Mouse (Mus musculus): ENCODE data around the gene Snx29. TPM values are rescaled to one million over a fixed set of nuclear protein-coding genes. Genes with fewer than 3 reads are reported as not detected.

Snx29 gene
- total RNA-seq, 2 experiments from 2014 or later, result 17.8 to 20.6 TPM

DNA sequence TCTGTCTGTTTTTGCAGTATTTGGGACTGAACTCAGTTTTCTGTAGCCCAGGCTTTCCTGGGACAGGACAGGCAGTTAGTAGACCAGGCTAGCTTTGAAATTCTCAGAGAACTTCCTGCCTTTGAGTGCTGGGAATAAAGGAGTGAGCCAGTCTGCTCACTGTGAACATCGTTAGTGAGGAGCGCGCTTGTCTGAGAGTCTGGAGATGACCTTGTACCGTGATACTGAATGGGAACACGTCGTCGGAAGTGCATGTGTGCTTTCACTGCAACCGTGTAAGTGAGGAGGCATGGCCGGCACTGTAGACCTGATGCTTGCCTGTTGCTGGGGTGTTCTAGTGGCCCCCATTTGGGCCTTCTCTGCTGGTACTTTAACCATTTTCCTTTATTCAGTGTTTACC, 83.9 kb downstream of the Snx29 start:
- DNase-seq (ENCODE audit: low spot score in 2 of 2), result no peak

DNA sequence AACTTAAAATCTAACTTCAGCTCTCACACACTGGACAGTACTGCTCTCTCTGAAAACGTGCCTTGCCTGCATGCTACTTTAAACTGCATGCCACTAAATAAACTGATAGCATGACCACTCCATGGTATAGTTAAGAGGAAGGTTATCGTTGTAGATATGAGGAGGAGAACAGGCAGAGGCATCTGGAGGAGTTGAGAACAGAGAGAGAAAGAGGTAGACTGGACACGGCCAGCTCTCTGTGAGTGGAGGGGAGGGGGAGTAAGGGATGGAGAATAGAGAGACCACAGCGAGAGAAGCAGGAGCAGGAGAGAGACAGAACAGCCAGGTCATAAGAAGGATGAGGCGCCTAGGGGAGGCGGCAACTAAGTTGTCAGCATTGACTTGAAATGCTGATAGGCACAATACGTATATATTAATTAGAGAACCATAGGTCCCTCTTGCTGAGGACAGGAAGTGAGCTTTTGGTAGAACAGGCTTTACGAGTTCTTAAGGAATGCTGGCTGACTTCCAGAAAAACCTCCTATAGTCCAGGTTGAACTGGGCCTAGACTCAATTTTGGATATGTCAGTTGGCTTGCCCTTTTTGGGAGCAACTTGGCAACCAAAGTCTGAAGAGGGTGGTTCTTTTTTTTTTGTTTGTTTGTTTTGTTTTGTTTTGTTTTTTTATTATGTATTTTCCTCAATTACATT, 85.4 kb downstream of the Snx29 start:
- DNase-seq (ENCODE audit: low spot score in 2 of 2), result no peak

DNA sequence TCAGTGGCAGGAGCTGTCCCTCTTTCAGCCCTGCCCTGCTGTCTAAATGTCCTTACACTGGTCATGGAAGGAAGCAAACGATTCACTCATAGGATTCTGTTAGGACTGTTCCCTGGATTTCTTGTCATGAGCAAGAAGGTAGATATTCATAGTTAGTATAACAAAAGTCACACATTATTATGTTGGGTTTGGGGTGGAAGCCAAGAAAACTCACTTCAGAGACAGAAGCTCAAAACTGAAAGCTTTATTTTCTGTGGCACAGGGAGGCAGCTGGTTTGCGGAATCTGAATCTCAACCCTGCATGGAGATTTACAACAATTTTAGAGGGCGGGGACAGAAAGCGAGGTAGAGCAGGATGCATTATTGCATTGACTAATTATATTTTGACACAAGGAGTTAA, 86.0 kb downstream of the Snx29 start:
- DNase-seq (ENCODE audit: low spot score in 2 of 2), result no peak

DNA sequence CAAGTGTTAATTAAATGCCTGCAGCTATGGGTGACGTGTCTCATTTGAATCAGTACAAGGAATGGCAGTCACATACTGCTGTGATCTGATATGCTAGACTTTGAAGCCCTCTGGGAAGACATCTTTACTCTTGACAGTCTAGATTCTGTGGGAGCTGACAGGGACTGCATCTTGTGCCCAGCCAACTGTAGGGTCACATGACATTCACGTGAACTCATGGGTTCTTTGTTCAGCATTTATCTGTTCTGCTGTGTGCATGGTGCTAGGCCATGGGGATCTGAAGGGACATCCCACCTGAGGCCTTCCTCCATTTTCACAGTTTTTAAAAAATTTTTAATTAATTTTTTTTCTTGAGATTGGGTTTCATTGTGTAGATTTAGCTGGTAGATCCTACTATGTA, 91.9 kb downstream of the Snx29 start:
- DNase-seq (ENCODE audit: low spot score in 2 of 2), result no peak

DNA sequence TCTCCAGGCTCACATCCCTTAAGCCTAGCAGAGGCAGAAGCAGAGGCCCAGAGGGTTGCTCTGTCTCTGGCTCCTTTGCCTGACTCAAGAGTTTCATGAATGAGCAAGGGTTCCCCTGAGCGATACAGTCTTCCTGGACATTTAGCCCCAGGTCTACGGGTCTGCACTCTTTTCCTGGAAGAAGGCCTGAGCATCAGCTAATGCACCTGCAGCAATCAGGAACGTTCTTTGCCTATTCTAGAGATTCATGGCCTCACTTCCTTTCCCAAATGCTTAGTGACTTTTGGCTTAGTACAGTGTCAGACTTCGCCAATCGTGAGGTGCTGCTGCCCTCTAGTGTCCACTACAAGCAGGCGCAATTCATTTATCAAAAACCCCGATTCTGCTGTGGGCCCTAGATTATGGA, 95.5 kb downstream of the Snx29 start:
- peak; percentile 46 to 52 for DNase-seq (ENCODE audit: low spot score in 2 of 2)

DNA sequence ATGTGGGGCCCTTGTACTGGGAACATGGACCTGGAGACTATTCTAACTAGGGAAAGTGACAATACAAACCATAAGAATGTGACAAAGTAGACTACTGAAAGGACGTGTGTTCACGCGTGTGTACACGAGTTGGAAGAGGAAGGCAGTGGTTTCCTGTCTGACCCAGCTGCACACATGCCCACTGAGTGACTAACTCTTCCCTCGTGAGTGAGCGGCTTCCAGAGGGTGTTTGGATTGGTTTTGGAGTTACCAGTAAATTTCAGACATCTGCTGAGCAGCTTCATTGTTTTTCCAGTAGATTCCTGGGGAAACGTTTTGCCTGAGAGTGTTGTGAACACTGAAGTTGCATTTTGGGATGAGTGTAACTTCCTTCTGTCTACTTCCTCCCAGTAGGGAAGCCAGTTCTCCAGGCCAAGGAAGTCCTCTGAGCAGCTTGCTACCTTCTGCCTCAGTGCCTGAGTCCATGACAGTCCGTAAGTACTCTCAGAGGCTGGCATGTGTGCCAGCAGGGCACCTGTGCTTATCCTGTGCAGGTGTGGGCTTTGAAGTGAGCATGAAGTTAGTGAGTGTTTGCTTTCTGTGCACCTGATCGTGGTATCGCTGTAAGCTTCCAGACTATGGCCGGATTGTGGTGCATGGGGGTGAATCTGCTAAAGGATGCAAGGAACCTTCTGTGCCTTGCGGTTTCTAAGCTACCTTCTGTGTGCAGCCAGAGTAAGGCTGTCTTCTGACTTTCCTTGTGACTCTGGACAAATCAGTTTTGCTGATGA, 97.8 kb downstream of the Snx29 start:
- no peak for DNase-seq (ENCODE audit: low spot score in 2 of 2)

DNA sequence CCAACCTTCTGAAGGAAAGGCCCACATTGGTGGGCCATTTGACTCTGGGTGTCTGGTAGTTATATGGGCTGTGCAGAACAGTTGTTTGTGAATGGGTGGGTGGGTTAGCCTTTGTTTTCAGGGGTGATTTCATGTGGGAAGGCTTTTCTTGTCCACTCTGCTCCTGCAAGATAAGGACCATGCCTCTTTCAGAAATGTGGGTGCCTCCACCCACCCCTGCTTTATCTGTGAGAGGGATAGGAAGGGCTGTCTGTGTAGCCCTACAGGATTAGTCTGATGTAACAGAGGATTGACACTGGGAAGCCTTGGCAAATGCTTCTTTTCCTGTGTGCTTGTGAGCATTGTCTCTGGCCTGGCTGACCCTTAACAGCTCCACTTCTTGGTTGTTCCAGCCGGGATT, 99.5 kb downstream of the Snx29 start:
- no peak for DNase-seq (ENCODE audit: low spot score in 2 of 2)

DNA sequence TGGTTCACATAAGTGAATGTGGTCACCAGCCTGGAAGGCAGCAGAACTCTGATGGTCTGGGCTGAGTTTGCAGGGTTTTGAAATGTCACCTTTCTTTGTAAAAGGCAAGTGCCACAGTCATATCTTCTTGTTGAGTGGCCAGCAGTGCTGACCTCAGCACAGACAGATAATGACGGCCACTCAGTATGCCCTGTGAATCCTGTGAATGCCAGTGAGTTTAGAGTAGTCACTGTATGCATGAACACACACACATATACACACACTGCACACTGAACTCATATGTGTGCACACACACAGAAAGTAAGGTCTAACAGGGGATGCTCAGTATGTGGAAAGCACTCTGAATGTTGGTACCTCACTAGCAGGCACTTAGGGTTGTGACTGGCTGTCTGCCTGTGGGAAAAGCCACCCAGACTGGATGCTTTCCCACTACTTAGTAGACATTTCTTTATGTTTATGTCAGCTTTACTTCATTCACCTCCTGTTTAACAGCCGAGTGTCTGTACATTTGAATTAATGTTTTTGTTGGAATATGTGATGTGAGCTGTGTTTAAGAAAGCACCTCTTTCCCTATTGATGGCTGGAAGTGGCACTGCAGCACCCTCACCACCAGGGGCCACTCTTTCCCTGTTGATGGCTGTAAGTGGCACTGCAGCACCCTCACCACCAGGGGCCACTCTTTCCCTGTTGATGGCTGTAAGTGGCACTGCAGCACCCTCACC, 100.3 kb downstream of the Snx29 start:
- no peak for DNase-seq (ENCODE audit: low spot score in 2 of 2)

DNA sequence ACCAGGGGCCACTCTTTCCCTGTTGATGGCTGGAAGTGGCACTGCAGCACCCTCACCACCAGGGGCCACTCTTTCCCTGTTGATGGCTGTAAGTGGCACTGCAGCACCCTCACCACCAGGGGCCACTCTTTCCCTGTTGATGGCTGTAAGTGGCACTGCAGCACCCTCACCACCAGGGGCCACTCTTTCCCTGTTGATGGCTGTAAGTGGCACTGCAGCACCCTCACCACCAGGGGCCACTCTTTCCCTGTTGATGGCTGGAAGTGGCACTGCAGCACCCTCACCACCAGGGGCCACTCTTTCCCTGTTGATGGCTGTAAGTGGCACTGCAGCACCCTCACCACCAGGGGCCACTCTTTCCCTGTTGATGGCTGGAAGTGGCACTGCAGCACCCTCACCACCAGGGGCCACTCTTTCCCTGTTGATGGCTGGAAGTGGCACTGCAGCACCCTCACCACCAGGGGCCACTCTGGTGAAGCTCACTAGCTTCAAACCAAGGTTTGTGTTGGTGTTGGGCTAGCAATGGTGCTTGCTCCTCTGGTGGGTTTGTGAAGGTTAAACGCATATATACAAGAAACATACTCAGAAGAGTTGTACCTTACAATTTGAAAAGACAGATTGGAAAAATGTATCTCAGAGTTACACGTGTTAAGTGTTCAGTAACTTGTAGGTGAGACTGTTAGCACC, 101.0 kb downstream of the Snx29 start:
- peak; percentile 17 to 26 for DNase-seq (ENCODE audit: low spot score in 2 of 2)

DNA sequence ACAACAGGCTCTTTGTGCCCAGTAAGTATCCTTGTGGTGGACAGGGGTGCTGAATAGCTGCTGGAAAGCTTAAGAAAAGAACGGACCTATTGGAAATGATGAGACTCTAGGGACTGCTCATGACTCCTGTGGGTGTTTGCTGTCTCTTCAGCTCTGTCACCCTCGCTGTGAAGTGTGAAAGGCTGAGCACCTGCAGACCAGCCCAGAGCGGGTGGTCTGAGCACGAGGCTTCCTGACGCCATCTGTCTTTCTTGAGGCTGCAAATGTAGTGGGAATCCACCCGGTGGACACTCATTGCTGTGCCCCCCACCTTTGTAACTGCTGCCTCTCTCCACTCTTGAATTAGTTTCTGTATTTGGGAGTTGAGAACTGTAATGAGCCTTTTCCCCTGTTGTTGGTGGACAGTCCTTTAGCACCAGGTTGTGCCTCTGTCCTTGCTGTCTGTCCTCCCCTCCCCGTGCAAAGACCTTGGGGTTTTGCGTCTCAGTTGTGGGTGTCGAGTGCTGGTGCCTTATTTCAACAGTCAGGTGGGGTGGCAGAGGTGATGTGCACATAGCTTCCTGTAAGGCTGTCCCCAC, 101.9 kb downstream of the Snx29 start:
- no peak for DNase-seq (ENCODE audit: low spot score in 2 of 2)

DNA sequence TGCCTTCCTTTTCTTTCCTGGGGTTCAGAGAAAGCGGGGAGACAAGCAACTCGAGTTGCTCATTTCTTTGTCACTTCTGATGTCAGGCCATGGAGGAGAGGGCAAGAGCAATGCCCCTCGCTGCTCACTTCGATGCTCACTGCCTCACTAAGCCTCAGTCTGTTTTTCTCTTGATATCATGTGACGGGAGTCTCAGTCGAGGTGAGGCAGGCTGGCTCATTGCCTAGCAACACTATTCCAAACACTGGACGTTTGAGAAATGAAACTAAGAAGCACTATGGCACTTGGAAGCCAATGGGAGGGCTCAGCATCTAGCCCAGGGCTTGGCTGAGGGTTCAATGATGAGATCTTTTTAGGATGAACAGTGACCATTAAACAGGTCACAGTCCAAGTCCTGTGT, 102.6 kb downstream of the Snx29 start:
- DNase-seq (ENCODE audit: low spot score in 2 of 2), result no peak

DNA sequence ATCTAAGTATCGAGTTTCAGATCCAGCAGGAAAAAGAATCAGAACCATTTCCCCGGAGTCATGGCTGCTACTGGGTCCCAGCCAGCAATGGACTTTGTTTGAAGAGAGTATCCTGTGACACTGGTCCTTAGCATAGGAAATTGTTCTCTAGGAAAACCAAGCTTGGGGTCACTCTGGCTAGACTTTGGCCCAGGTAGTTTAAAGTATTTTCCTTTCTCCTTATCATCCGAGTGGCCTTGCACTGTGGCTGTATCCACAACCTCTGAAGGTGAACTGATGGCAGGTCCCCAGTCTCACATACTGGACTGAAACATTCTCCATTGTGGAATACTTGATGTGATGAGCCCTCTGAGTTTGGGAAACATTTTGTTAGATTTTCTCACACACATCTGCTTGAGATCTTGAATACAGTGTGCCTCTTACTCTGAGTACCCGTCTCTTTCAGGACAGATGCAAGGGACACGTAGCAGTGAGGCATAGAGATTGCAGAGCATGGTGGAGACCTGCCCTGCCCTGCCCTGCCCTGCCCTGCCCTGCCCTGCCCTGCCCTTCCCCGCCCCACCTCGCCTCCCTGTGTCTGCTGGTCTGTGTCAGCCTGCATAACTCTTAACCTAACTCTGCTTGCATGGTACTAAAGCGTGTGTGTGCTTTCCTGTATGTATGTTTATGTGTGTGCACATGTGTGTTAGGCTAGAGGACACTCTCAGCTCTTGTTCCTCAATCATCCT, 104.3 kb downstream of the Snx29 start:
- DNase-seq (ENCODE audit: low spot score in 2 of 2), result no peak

DNA sequence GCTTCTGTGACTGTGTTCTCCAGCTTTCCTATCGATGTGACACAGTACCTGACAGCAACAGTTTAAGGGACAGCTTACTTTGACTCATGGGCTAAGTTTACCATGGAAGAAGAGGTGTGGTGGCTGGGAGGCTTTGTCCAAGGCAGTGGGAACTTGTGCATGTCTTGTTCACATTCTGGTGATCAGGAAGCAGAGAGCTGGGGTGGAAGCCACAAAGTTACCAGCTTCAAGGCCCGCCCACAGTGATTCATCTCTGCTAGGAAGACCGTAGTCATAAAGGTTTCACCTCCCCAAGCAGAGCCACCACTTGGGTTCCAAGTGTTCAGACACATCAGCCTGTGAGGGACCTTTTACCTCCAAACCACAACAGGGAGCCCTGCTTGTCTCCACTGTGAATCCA, 107.1 kb downstream of the Snx29 start:
- no peak for DNase-seq (ENCODE audit: low spot score in 2 of 2)

DNA sequence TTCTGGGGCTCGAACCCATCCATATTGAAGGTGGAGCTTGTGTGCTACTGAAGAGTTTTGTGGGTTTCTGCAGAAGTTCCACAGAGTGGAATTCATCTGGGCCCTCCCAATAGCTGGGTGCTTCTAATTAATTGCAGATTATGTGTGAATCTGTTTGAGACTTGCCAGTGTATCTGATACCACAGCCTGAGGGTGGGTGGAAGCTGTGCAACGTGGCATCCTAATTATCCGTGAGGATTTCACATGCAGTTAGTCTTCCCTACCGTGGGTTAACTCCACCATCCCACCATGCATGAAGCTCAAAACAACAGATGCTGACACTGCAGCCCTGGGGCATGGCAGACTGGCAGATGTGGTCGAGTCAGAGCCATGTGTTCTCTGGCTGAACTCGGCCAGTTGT, 107.8 kb downstream of the Snx29 start:
- DNase-seq (ENCODE audit: low spot score in 2 of 2), result no peak

DNA sequence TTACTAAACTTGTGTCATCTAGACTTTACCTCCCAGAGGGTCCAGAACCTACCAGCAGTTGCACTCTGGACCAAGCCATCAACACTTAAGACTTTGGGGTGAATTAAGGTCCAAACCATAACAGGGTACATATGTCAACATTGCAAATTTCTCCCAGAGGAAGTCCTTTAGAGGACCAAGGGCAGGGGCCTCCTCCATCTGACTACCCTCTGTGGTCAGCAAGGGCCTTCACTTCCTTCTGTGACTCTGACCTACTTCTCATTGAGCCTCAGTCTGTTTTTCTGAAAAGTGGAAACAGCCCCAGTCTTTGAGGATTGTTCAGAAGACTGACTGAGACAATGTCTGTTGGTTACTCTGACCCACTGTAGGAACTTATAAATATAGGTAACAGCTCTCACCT, 111.1 kb downstream of the Snx29 start:
- no peak for DNase-seq (ENCODE audit: low spot score in 2 of 2)

DNA sequence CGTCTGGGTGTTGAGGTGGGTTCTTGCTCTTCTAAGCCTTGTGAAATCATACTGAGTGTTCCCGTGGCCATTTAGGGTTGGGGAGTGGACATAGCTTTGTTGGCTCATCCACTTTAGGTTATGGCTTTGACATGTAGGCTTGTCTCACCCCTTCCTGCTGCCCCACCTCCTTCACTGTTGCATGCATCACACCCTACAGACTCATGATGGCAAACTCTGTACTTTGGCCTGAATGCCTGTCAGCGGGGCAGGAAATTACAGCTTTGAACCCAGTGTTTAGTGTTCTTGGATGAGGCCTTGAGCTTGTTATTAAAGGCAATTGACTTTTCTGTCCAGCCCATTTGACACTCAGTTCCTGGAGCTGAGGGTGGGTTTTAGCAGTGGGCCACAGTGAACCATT, 114.9 kb downstream of the Snx29 start:
- no peak for DNase-seq (ENCODE audit: low spot score in 2 of 2)

DNA sequence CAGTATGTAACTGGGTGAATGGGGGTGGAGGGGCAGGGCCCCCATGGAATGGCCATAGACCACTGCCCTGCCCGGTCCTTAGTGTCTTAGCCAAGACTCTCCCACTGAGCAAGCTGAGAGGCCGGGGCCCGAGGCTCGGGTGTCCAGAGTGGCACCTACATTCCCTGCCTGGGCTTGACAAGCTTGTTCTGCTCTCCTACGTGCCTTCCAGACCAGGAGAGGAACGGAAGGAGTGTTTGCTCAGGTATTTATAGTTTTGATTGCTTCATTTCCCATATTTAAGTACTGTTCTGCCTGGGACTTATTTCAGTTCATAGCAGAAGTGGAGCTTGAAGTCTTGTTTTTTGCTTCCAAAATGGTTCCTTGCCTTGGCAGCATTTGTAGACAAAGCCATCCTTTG, 116.7 kb downstream of the Snx29 start:
- DNase-seq (ENCODE audit: low spot score in 2 of 2), result no peak

DNA sequence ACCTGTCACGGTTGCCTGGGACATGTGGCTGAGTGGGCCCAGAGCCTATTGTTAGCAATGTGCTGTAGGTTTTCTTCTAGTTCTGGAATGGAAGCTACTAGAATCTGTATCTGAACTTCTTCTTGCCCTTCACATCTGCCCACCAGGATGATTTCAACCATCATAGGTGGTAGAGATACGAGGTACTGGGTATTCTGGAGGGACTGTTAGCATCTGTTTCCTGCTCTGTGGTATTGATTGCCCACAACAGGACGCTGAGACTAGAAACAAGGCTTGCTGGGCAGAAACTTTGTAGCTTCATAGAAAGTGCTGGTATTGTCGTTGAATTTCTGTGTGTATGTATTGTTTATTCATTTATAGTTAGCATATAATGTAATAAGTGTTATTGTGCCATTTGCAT, 118.9 kb downstream of the Snx29 start:
- no peak for DNase-seq (ENCODE audit: low spot score in 2 of 2)

DNA sequence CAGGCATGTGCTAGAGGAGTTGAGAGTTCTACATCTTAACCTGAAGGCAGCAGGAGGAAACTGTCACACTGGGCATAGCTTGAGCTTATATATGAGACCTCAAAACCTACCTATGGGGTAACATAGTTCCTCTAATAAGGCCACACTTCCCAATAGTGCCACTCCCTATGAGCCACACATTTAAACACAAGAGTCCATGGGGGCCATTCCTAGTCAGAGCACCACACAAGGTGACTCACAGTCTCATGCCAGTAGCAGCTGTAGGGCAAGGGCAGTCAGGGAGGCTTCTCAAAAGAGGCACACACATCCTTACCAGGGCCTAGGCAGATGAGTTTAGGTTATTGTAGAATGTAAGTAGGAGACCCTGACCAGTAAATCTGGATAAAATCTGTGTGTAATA, 119.8 kb downstream of the Snx29 start:
- no peak for DNase-seq (ENCODE audit: low spot score in 2 of 2)

DNA sequence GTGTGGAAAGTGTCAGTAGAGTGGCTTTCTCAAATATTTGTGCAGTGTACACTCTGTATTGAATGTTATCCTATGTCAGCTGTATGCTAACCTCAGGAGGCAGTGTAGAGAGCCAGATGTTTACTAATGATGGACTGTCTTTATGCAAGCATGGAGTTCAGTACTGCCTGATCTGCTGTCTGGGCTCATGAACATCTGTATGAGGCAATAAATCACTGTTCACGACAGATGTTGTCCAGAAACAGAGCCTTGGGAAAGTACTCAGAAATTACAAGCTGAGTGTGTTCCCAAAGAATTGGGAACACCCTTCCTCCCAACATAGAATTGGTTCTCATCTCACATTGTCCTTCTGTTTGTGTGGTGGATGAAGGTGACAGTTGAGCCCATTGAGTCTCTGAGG, 121.9 kb downstream of the Snx29 start:
- no peak for DNase-seq (ENCODE audit: low spot score in 2 of 2)

DNA sequence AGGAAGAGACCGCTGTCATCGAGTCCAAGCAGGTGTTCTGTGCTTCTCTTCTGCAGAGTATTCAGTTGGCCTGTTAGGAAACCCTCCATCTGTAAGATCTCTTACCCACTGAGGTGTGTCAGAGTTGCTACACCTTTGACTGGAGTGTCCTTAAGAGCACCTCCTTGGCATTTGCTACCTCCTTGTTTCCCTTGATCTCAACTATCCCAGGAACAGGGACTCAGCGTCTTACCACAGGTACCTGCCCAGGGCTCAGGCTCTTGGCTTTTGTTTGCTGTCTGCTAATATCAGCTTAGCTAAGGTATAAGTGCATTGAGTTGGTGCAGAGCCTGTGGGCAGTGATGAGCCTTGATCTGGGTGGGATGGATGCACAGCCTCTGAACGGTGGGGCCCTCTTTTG, 124.3 kb downstream of the Snx29 start:
- no peak for DNase-seq (ENCODE audit: low spot score in 2 of 2)

Data from left cerebral cortex, adult 18-20 months (tissue).